Mouse (Mus musculus): Measurements from ENCODE around the gene Il9. TPM values are rescaled to one million over a fixed set of nuclear protein-coding genes. Genes with fewer than 3 reads are reported as not detected.

Gene Il9
- total RNA-seq (2012; rRNA removed) (not detected in 2 replicates), polyA plus RNA-seq (2012; ENCODE audit: insufficient read depth in 1 of 2, insufficient read length in 2 of 2, low read depth in 1 of 2, low replicate concordance in 2 of 2, missing spikeins in 1 of 2) (not detected)

DNA sequence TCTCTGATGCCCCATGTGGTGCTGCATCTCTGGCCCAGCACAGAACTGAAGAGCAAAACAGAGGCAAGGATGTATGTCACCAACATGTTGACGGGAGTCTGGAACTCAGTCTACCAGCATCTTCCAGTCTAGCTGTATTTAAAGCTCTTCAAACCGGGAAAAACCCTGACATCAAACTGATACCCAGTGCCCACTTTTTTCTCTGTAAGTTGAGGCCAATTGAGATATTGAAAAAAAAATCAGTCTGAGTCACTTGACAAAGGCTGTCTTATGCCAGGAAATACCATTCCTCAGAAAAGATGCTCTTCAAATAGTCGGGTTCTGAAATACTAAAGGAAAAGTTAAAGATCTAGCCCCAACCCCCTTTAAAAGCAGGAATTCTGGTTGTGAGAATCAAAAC, at the start of gene Il9:
Gene Il9, minus strand, starts transcription at position 101 of the 400 bp plus-strand sequence.
- H3K4me3 ChIP-seq (ENCODE audit: control insufficient read depth in 1 of 2, insufficient read depth in 1 of 2, low read depth in 2 of 2, low read length in 2 of 2), result no peak within 1 kb of the TSS
- H3K27me3 ChIP-seq (ENCODE audit: control insufficient read depth in 1 of 2, insufficient read depth in 2 of 2, low read length in 2 of 2), result no peaks in the 10 kb centered on the region
- no peaks in the 10 kb centered on the region for H3K36me3 ChIP-seq (ENCODE audit: control insufficient read depth in 1 of 2, insufficient read depth in 2 of 2, low read length in 2 of 2)
- H3K9me3 ChIP-seq (replicated peaks; ENCODE audit: insufficient read depth, low read length), result no peaks in the 10 kb centered on the region
- no peaks in the 10 kb centered on the region for H3K4me1 ChIP-seq (ENCODE audit: control insufficient read depth in 1 of 2, insufficient read depth in 2 of 2, low read length in 2 of 2)
- no peak for TF ChIP-seq TAL1 (IDR thresholded peaks at IDR 0.05; ENCODE audit: low read length)
- TF ChIP-seq POLR2A (IDR thresholded peaks at IDR 0.05; ENCODE audit: control insufficient read depth in 1 of 2, insufficient read depth in 1 of 2, low read depth in 1 of 2, low read length in 2 of 2, poor library complexity in 1 of 2), result no peak
- TF ChIP-seq ZNF384 (IDR thresholded peaks at IDR 0.05; ENCODE audit: low read depth, low read length), result no peak
- no peak for TF ChIP-seq SIN3A (IDR thresholded peaks at IDR 0.05; ENCODE audit: low read length)
- TF ChIP-seq JUND (IDR thresholded peaks at IDR 0.05; ENCODE audit: low read depth, low read length), result no peak
- no peak for TF ChIP-seq USF1 (IDR thresholded peaks at IDR 0.05; ENCODE audit: low read depth, low read length)
- TF ChIP-seq ZKSCAN1 (IDR thresholded peaks at IDR 0.05; ENCODE audit: low read depth, low read length), result no peak
- TF ChIP-seq POLR2AphosphoS5 (IDR thresholded peaks at IDR 0.05; ENCODE audit: borderline replicate concordance, low read depth, low read length), result no peak
- no peak for TF ChIP-seq CTCF (IDR thresholded peaks at IDR 0.05 in 2 of 3, conservative IDR thresholded peaks at IDR 0.05 in 1 of 3; ENCODE audit: control insufficient read depth in 1 of 3, insufficient read depth in 1 of 3, low read depth in 2 of 3, low read length in 3 of 3, poor library complexity in 1 of 3, severe bottlenecking in 1 of 3)
- no peak for TF ChIP-seq GATA1 (IDR thresholded peaks at IDR 0.05; ENCODE audit: low read depth, low read length)
- no peak for TF ChIP-seq E2F4 (IDR thresholded peaks at IDR 0.05; ENCODE audit: borderline replicate concordance, low read depth, low read length)
- TF ChIP-seq MYB (IDR thresholded peaks at IDR 0.05; ENCODE audit: low read depth, low read length), result no peak
- TF ChIP-seq MXI1 (IDR thresholded peaks at IDR 0.05; ENCODE audit: low read depth, low read length), result no peak
- TF ChIP-seq HCFC1 (IDR thresholded peaks at IDR 0.05; ENCODE audit: low read depth, low read length), result no peak
- no peak for TF ChIP-seq UBTF (IDR thresholded peaks at IDR 0.05; ENCODE audit: borderline replicate concordance, insufficient read depth, low read depth, low read length)
- no peak for TF ChIP-seq NELFE (IDR thresholded peaks at IDR 0.05; ENCODE audit: low read depth, low read length)
- no peak for TF ChIP-seq TCF12 (IDR thresholded peaks at IDR 0.05; ENCODE audit: low read depth, low read length)
- TF ChIP-seq NRF1 (IDR thresholded peaks at IDR 0.05; ENCODE audit: insufficient read depth, low read depth, low read length, poor library complexity, severe bottlenecking), result no peak
- TF ChIP-seq GABPA (IDR thresholded peaks at IDR 0.05; ENCODE audit: low read depth, low read length), result no peak
- TF ChIP-seq SMC3 (IDR thresholded peaks at IDR 0.05; ENCODE audit: low read depth, low read length), result no peak
- no peaks in the 10 kb centered on the region for H3K79me2 ChIP-seq (ENCODE audit: control insufficient read depth, insufficient read depth, low read length, poor library complexity)
- no peak within 1 kb of the TSS for H3K27ac ChIP-seq (ENCODE audit: control insufficient read depth, low read depth, low read length)
- H3K9ac ChIP-seq (ENCODE audit: control insufficient read depth, low read depth, low read length, poor library complexity, severe bottlenecking), result no peak within 1 kb of the TSS
- DNase-seq (ENCODE audit: low read depth, low spot score), result no peak

DNA sequence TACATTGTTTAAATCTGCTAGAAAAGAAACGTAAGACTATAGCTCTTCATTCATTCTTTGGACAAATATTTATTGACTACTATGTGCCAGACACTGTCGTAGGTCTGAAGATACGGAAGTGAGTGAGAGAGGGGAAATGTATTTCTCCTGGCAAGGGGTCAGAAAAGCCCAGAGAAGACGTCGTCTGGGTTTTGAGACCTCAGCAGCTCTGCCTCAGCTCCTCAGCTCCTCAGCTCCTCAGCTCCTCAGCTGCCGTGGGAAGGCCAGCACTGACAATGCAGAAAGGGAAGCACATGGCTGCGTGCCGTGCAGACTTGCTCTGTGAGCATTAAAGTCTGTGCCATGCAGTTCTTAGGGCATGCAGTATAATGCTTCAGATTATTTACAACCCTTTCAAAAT, 47.6 kb upstream of the Il9 start:
- TF ChIP-seq MYC (IDR thresholded peaks at IDR 0.05; ENCODE audit: low read depth, low read length) (no peak), ZNF384 (IDR thresholded peaks at IDR 0.05; ENCODE audit: low read depth, low read length) (no peak), RCOR1 (IDR thresholded peaks at IDR 0.05; ENCODE audit: low read depth, low read length) (no peak), MAX (IDR thresholded peaks at IDR 0.05; ENCODE audit: low read length) (no peak), UBTF (IDR thresholded peaks at IDR 0.05; ENCODE audit: borderline replicate concordance, insufficient read depth, low read depth, low read length) (no peak), NELFE (IDR thresholded peaks at IDR 0.05; ENCODE audit: low read depth, low read length) (no peak), ETS1 (IDR thresholded peaks at IDR 0.05; ENCODE audit: low read depth, low read length) (no peak), MYB (IDR thresholded peaks at IDR 0.05; ENCODE audit: low read depth, low read length) (no peak), NRF1 (IDR thresholded peaks at IDR 0.05; ENCODE audit: insufficient read depth, low read depth, low read length, poor library complexity, severe bottlenecking) (no peak), ZKSCAN1 (IDR thresholded peaks at IDR 0.05; ENCODE audit: low read depth, low read length) (no peak), MXI1 (IDR thresholded peaks at IDR 0.05; ENCODE audit: low read depth, low read length) (no peak)
- no peaks in the 10 kb centered on the region for H3K9me3 ChIP-seq (replicated peaks; ENCODE audit: insufficient read depth, low read length)
- H3K9ac ChIP-seq (ENCODE audit: control insufficient read depth, low read depth, low read length, poor library complexity, severe bottlenecking), result no peak overlapping the region
- no peak overlapping the region for H3K4me3 ChIP-seq (ENCODE audit: control insufficient read depth in 1 of 2, insufficient read depth in 1 of 2, low read depth in 2 of 2, low read length in 2 of 2)
- no peaks in the 10 kb centered on the region; a peak in 1 of 4 replicates for H3K4me1 ChIP-seq (ENCODE audit: control insufficient read depth in 1 of 2, insufficient read depth in 2 of 2, low read length in 2 of 2)
- no peaks in the 10 kb centered on the region; a peak in 1 of 4 replicates for H3K36me3 ChIP-seq (ENCODE audit: control insufficient read depth in 1 of 2, insufficient read depth in 2 of 2, low read length in 2 of 2)
- H3K27ac ChIP-seq (ENCODE audit: control insufficient read depth, low read depth, low read length), result no peak overlapping the region
- no peaks in the 10 kb centered on the region for H3K79me2 ChIP-seq (ENCODE audit: control insufficient read depth, insufficient read depth, low read length, poor library complexity)
- peak; percentile 5 for DNase-seq (ENCODE audit: low read depth, low spot score)
- H3K27me3 ChIP-seq (ENCODE audit: control insufficient read depth in 1 of 2, insufficient read depth in 2 of 2, low read length in 2 of 2), result no peaks in the 10 kb centered on the region

Measured in MEL (cell line).